Mouse (Mus musculus) CH12.LX (cell line): ENCODE data around the gene Csnk1g2.

Experiments used
- CTCF ChIP-seq, 2 experiments: IDR thresholded peaks in 1 of 2; conservative IDR thresholded peaks in 1 of 2; 2 replicates each; pipeline ENCODE4 v1.5.1; 2011 to 2012; ENCODE audit warnings: low read depth in 2 of 2, low read length in 2 of 2, improper control_type of control experiment in 1 of 2, inconsistent platforms in 1 of 2, mild to moderate bottlenecking in 1 of 2, moderate library complexity in 1 of 2
- JUND ChIP-seq: conservative IDR thresholded peaks from 2 replicates; pipeline ENCODE4 v1.6.1; 2011; ENCODE audit warnings: low read depth, low read length, improper control_type of control experiment

DNA sequence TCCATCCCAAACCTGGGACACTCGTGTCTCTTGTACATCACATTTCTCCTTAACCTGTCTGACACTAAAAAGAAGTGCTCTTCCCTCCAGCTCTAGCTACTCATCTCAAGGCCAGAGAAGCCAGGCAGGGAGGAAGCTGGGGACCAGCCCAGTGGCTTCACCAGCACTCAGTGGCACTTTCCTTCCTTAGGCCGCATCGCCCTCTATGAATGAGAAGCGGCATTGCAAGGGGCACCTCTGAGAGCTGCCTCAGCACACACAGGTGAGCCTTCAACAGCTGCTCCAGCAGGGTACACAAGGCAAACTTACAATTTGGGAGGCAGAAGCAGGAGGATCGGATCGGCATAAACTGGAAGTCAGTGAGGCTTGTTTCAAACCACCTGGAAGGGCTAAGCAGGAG lies 61.6 kb downstream of the Csnk1g2 start:
- TF ChIP-seq JUND (no peak), CTCF (conservative IDR thresholded peaks at IDR 0.05 in 1 of 2, IDR thresholded peaks at IDR 0.05 in 1 of 2; ENCODE audit: low read depth in 2 of 2, low read length in 2 of 2) (peak; percentile 62 to 89)
